Mouse (Mus musculus) frontal cortex, adult (tissue): ENCODE data around the gene Gga2.

Experiments
- ATAC-seq: cut with Nextera tagmentation; 2 replicates; pipeline ENCODE4 v1.9.2; 2017; ENCODE audit warnings: mild to moderate bottlenecking, moderate library complexity, mixed read lengths; ENCODE audit not compliant: low TSS enrichment

The Gga2 gene

GRCm38 (mm10) chr7:121936861-121937630 is 84.0 kb downstream of the Gga2 start:
- peak; percentile 45 for ATAC-seq
